Mouse (Mus musculus) urinary bladder, postnatal 0 days (tissue): Measurements from ENCODE around the gene Kremen1. TPM values are rescaled to one million over a fixed set of nuclear protein-coding genes. Genes with fewer than 3 reads are reported as not detected.

Experiments
- polyA plus RNA-seq: library from polyadenylated mRNA; unstranded; fragments of >200 nt; fragmentation: Nextera tagmentation; extraction: Ambion mirVana; gene quantifications from 2 replicates; pipeline ENCODE4 v1.2.1, GENCODE M21; 2015

Kremen1 gene
- polyA plus RNA-seq: 17.9 and 20.2 TPM in 2 replicates

DNA sequence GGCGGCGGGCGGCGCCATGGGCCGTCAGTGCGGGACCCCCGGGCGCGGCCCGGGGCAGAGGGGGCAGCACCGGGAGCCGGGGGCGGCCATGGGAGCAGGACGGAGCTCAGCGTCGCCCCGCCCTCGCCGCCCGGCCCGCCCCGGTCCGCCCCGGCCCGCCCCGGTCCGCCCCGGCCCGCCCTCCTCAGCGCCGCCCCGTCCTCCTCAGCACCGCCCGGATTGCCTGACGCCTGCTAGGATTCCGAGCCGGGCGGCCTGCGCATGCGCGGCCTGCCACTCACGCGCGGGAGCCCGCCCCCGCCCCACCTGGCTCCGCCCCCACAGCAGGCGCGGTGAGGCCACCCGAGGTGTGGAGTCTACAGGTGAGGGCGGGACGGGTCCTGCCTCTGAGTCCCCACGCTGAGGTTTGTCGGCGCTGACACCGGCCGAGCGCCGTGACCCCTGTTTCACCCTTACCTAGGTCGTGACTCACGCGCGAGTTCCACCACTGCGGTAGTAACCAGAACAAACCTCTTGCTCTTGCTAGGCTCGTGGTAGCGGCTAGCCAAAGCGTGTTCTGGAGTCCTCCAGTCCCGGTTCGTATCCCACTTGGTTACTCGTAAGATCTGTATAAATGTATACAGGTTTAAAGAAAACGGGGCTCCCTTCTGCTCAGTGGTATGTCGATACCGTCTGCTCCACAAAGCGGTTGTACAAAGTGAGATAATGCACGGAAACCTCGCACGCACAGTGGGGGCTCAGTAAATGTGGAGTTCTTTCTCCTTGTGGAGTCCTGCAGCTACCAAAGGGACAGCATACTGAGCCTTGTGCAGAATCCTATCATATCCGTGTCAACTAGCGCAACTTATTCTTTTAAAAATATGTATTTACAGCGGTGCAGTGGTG, at the start of gene Kremen1:
Gene Kremen1 (minus strand): TSS at position 51 of the 885 bp plus-strand sequence.

DNA sequence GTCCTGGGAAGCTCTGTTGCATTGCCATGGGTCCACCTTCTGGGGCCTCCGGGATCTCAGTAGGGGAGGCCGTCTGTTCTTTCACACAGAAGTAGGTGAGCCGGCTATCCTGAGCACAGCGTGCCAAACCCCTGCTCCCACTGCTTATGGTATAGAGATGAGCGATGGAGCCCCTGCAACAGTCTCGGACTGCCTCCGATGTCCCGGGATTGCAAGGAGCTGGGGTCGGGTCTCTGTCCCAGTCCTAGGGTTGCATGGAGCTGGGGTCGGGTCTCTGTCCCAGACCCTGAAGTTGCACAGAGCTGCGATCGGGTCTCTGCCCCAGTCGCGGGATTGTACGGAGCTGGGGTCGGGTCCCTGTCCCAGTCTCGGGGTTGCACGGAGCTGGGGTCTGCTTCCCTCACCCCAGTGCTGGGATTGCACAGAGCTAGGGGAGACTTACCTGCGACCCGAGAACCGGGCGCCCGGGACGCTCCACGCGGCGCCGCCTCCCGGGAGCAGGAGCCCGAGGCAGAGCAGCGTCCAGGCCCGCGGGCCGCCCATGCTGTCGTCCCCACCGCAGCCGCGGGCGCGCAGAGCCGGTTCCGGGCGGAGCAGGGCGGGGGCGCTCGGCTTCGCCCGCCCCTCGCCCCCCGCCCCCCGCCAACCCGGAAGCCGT, 109.5 kb downstream of the Kremen1 start, which contains the start of gene Emid1:
Gene Emid1 (minus strand): TSS at position 578 of the 658 bp plus-strand sequence.

Other genes with a start within 250 kb of the Kremen1 start
- 1.1 and 1.9 TPM in 2 replicates for gene Rasl10a, start 203.4 kb downstream of the Kremen1 start, polyA plus RNA-seq
- 30.0 and 31.8 TPM in 2 replicates for gene Gas2l1, start 196.2 kb downstream of the Kremen1 start, polyA plus RNA-seq
- gene Rhbdd3, start 162.6 kb downstream of the Kremen1 start, polyA plus RNA-seq: 17.4 and 21.5 TPM in 2 replicates
- gene Ewsr1, start 162.3 kb downstream of the Kremen1 start, polyA plus RNA-seq: 280 and 285 TPM in 2 replicates
- gene Emid1, start 109.3 kb downstream of the Kremen1 start, polyA plus RNA-seq: 35.0 and 40.1 TPM in 2 replicates
- gene Znrf3, start 183.3 kb upstream of the Kremen1 start, polyA plus RNA-seq: 16.1 and 19.8 TPM in 2 replicates